Mouse (Mus musculus): ENCODE results near the gene Gfy. TPM values are rescaled to one million over a fixed set of nuclear protein-coding genes. Genes with fewer than 3 reads are reported as not detected.

Gene Gfy
- polyA plus RNA-seq, 1 experiment from 2014 or later, result not detected

- no peak for ATAC-seq
- Histone ChIP-seq H3K9ac (replicated peaks; ENCODE audit: low read depth, low read length) (no peak overlapping the region), H3K4me3 (replicated peaks; ENCODE audit: low read length) (no peak overlapping the region), H3K27me3 (replicated peaks; ENCODE audit: control insufficient read depth, insufficient read depth, low read length) (peaks cover 15% of the 10 kb centered on the region), H3K9me3 (ENCODE audit: control insufficient read depth, low read length) (no peaks in the 10 kb centered on the region; the same call in 1 of the 2 replicates), H3K36me3 (ENCODE audit: control insufficient read depth, insufficient read depth) (no peaks in the 10 kb centered on the region), H3K4me2 (ENCODE audit: low read length) (no peak overlapping the region), H3K27ac (ENCODE audit: low read length) (no peak overlapping the region), H3K4me1 (replicated peaks; ENCODE audit: control insufficient read depth, insufficient read depth, low read length) (peaks cover 26% of the 10 kb centered on the region)
- WGBS, result 80% methylated on average over 7 of the region's 7 CpGs
These were observed 33.0 kb upstream of the Gfy start for GRCm38 (mm10) chr7:45212356-45212755.

GRCm38 (mm10) chr7:45211851-45212251 lies 32.5 kb upstream of the Gfy start, which contains the start of gene Dkkl1:
Dkkl1 (minus strand) TSS chr7:45212147.
- Histone ChIP-seq H3K27me3 (replicated peaks; ENCODE audit: control insufficient read depth, insufficient read depth, low read length) (peaks cover 15% of the 10 kb centered on the region), H3K4me3 (replicated peaks; ENCODE audit: low read length) (no peak within 1 kb of the TSS)
- 5% methylated on average over 17 of the region's 17 CpGs for WGBS

GRCm38 (mm10) chr7:45211070-45211469 lies 31.7 kb upstream of the Gfy start:
- ATAC-seq, result no peak
- Histone ChIP-seq H3K4me1 (replicated peaks; ENCODE audit: control insufficient read depth, insufficient read depth, low read length) (peaks cover 14% of the 10 kb centered on the region), H3K4me3 (replicated peaks; ENCODE audit: low read length) (no peak overlapping the region), H3K27ac (ENCODE audit: low read length) (no peak overlapping the region), H3K9me3 (ENCODE audit: control insufficient read depth, low read length) (no peaks in the 10 kb centered on the region; the same call in 1 of the 2 replicates), H3K36me3 (ENCODE audit: control insufficient read depth, insufficient read depth) (no peaks in the 10 kb centered on the region), H3K9ac (replicated peaks; ENCODE audit: low read depth, low read length) (no peak overlapping the region), H3K4me2 (ENCODE audit: low read length) (no peak overlapping the region), H3K27me3 (replicated peaks; ENCODE audit: control insufficient read depth, insufficient read depth, low read length) (peaks cover 15% of the 10 kb centered on the region)
- 80% methylated on average over 10 of the region's 10 CpGs for WGBS

More at GRCm38 (mm10) chr7:45211851-45212251, 32.5 kb upstream of the Gfy start, which contains the start of gene Dkkl1:
- H3K36me3 ChIP-seq (ENCODE audit: control insufficient read depth, insufficient read depth), result no peaks in the 10 kb centered on the region
- peak within 1 kb of the TSS; percentile 7; the same call in 1 of the 2 replicates for H3K4me2 ChIP-seq (ENCODE audit: low read length)
- H3K27ac ChIP-seq (ENCODE audit: low read length), result no peak within 1 kb of the TSS
- ATAC-seq, result no peak
- H3K4me1 ChIP-seq (replicated peaks; ENCODE audit: control insufficient read depth, insufficient read depth, low read length), result peaks cover 21% of the 10 kb centered on the region
- H3K9me3 ChIP-seq (ENCODE audit: control insufficient read depth, low read length), result no peaks in the 10 kb centered on the region; the same call in 1 of the 2 replicates
- no peak within 1 kb of the TSS for H3K9ac ChIP-seq (replicated peaks; ENCODE audit: low read depth, low read length)

GRCm38 (mm10) chr7:45208260-45208659 lies 28.9 kb upstream of the Gfy start:
- no peak for ATAC-seq
- WGBS, result 82% methylated on average over 6 of the region's 6 CpGs
- H3K4me1 ChIP-seq (replicated peaks; ENCODE audit: control insufficient read depth, insufficient read depth, low read length), result peaks cover 7% of the 10 kb centered on the region; the same call in 1 of the 2 replicates

GRCm38 (mm10) chr7:45204380-45205143 lies 25.2 kb upstream of the Gfy start, which contains the start of gene Ccdc155:
Ccdc155 (minus strand) TSS chr7:45204892.
- peak; percentile 100 for ATAC-seq
- Histone ChIP-seq H3K27ac (ENCODE audit: low read length) (peak within 1 kb of the TSS; percentile 75), H3K4me1 (replicated peaks; ENCODE audit: control insufficient read depth, insufficient read depth, low read length) (peaks cover 4% of the 10 kb centered on the region; the same call in 1 of the 2 replicates), H3K9me3 (ENCODE audit: control insufficient read depth, low read length) (no peaks in the 10 kb centered on the region), H3K9ac (replicated peaks; ENCODE audit: low read depth, low read length) (peak within 1 kb of the TSS; percentile 54), H3K27me3 (replicated peaks; ENCODE audit: control insufficient read depth, insufficient read depth, low read length) (no peaks in the 10 kb centered on the region), H3K4me2 (ENCODE audit: low read length) (peak within 1 kb of the TSS; percentile 67), H3K36me3 (ENCODE audit: control insufficient read depth, insufficient read depth) (no peaks in the 10 kb centered on the region), H3K4me3 (replicated peaks; ENCODE audit: low read length) (peak within 1 kb of the TSS; percentile 55)
- 8% methylated on average over 43 of the region's 44 CpGs for WGBS

More at GRCm38 (mm10) chr7:45208260-45208659, 28.9 kb upstream of the Gfy start:
- H3K27ac ChIP-seq (ENCODE audit: low read length), result no peak overlapping the region
- no peak overlapping the region for H3K4me2 ChIP-seq (ENCODE audit: low read length)
- H3K36me3 ChIP-seq (ENCODE audit: control insufficient read depth, insufficient read depth), result no peaks in the 10 kb centered on the region
- H3K4me3 ChIP-seq (replicated peaks; ENCODE audit: low read length), result no peak overlapping the region
- H3K9me3 ChIP-seq (ENCODE audit: control insufficient read depth, low read length), result no peaks in the 10 kb centered on the region; the same call in 1 of the 2 replicates
- peaks cover 15% of the 10 kb centered on the region for H3K27me3 ChIP-seq (replicated peaks; ENCODE audit: control insufficient read depth, insufficient read depth, low read length)
- no peak overlapping the region for H3K9ac ChIP-seq (replicated peaks; ENCODE audit: low read depth, low read length)

- no peak overlapping the region for H3K4me2 ChIP-seq (ENCODE audit: low read length)
- no peak overlapping the region for H3K27ac ChIP-seq (ENCODE audit: low read length)
- peaks cover 9% of the 10 kb centered on the region for H3K4me1 ChIP-seq (replicated peaks; ENCODE audit: control insufficient read depth, insufficient read depth, low read length)
- no peaks in the 10 kb centered on the region for H3K27me3 ChIP-seq (replicated peaks; ENCODE audit: control insufficient read depth, insufficient read depth, low read length)
- 63% methylated on average over 10 of the region's 10 CpGs for WGBS
- no peaks in the 10 kb centered on the region for H3K9me3 ChIP-seq (ENCODE audit: control insufficient read depth, low read length)
- H3K36me3 ChIP-seq (ENCODE audit: control insufficient read depth, insufficient read depth), result no peaks in the 10 kb centered on the region
- ATAC-seq, result no peak
- no peak overlapping the region for H3K4me3 ChIP-seq (replicated peaks; ENCODE audit: low read length)
- no peak overlapping the region for H3K9ac ChIP-seq (replicated peaks; ENCODE audit: low read depth, low read length)
These were observed 23.3 kb upstream of the Gfy start for GRCm38 (mm10) chr7:45202654-45203053.

- H3K4me3 ChIP-seq (replicated peaks; ENCODE audit: low read length), result no peak overlapping the region
- no peak for ATAC-seq
- H3K27me3 ChIP-seq (replicated peaks; ENCODE audit: control insufficient read depth, insufficient read depth, low read length), result no peaks in the 10 kb centered on the region
- no peak overlapping the region for H3K4me2 ChIP-seq (ENCODE audit: low read length)
- 75% methylated on average over 11 of the region's 11 CpGs for WGBS
- H3K36me3 ChIP-seq (ENCODE audit: control insufficient read depth, insufficient read depth), result no peaks in the 10 kb centered on the region
- peaks cover 5% of the 10 kb centered on the region for H3K4me1 ChIP-seq (replicated peaks; ENCODE audit: control insufficient read depth, insufficient read depth, low read length)
- H3K27ac ChIP-seq (ENCODE audit: low read length), result no peak overlapping the region
- no peak overlapping the region for H3K9ac ChIP-seq (replicated peaks; ENCODE audit: low read depth, low read length)
- H3K9me3 ChIP-seq (ENCODE audit: control insufficient read depth, low read length), result no peaks in the 10 kb centered on the region
These were observed 19.6 kb upstream of the Gfy start for GRCm38 (mm10) chr7:45198961-45199360.

- Histone ChIP-seq H3K4me1 (replicated peaks; ENCODE audit: control insufficient read depth, insufficient read depth, low read length) (peaks cover 5% of the 10 kb centered on the region), H3K4me2 (ENCODE audit: low read length) (peak overlapping the region; percentile 7; the same call in 1 of the 2 replicates), H3K4me3 (replicated peaks; ENCODE audit: low read length) (no peak overlapping the region), H3K27ac (ENCODE audit: low read length) (no peak overlapping the region), H3K9me3 (ENCODE audit: control insufficient read depth, low read length) (no peaks in the 10 kb centered on the region), H3K9ac (replicated peaks; ENCODE audit: low read depth, low read length) (0 out of 2 replicates have a peak overlapping the region, but pooled peaks have one; percentile 8), H3K27me3 (replicated peaks; ENCODE audit: control insufficient read depth, insufficient read depth, low read length) (no peaks in the 10 kb centered on the region), H3K36me3 (ENCODE audit: control insufficient read depth, insufficient read depth) (no peaks in the 10 kb centered on the region)
- ATAC-seq, result peak; percentile 54
- 10% methylated on average over 5 of the region's 5 CpGs for WGBS
These were observed 19.1 kb upstream of the Gfy start for GRCm38 (mm10) chr7:45198435-45198834.

- ATAC-seq, result no peak
- no peaks in the 10 kb centered on the region for H3K27me3 ChIP-seq (replicated peaks; ENCODE audit: control insufficient read depth, insufficient read depth, low read length)
- H3K4me3 ChIP-seq (replicated peaks; ENCODE audit: low read length), result no peak overlapping the region
- no peak overlapping the region for H3K27ac ChIP-seq (ENCODE audit: low read length)
- H3K4me2 ChIP-seq (ENCODE audit: low read length), result no peak overlapping the region
- H3K9ac ChIP-seq (replicated peaks; ENCODE audit: low read depth, low read length), result no peak overlapping the region
- no peaks in the 10 kb centered on the region for H3K9me3 ChIP-seq (ENCODE audit: control insufficient read depth, low read length)
- peaks cover 5% of the 10 kb centered on the region for H3K4me1 ChIP-seq (replicated peaks; ENCODE audit: control insufficient read depth, insufficient read depth, low read length)
- 75% methylated on average over 5 of the region's 5 CpGs for WGBS
- no peaks in the 10 kb centered on the region for H3K36me3 ChIP-seq (ENCODE audit: control insufficient read depth, insufficient read depth)
These were observed 17.6 kb upstream of the Gfy start for GRCm38 (mm10) chr7:45196994-45197393.

All from forebrain, embryonic 16.5 days (tissue).